ENCODE assay signal across 8 mouse cellular contexts in genomic region chr8:57498847-57499511, GRCm38 (mm10). TPM values are rescaled to one million over a fixed set of nuclear protein-coding genes. Genes with fewer than 3 reads are reported as not detected.
DNase-seq lines count a peak whose midpoint lies in the region; ATAC-seq and TF ChIP-seq lines count a peak whose summit lies in the region.
"Had no signal": no experiment of that assay in that cellular context is flagged by ENCODE, and none has a peak within 500 bp of the region (broad histone marks: within the 10 kb centered on the region; RNA-seq: fewer than 3 reads in every experiment).

No protein-coding gene starts in this region.

- TF ChIP-seq EP300 in ES-Bruce4 (IDR thresholded peaks at IDR 0.05; ENCODE audit: insufficient read depth, low read depth, low read length), result no peak

- no peaks in the 10 kb centered on the region for H3K27me3 ChIP-seq in ES-Bruce4 (ENCODE audit: control insufficient read depth, insufficient read depth, low read length, poor library complexity, severe bottlenecking)
- no peaks in the 10 kb centered on the region for H3K27me3 ChIP-seq in forebrain, embryonic 10.5 days (ENCODE audit: poor library complexity, severe bottlenecking)
- H3K27me3 ChIP-seq in intestine, embryonic 14.5 days (replicated peaks; ENCODE audit: control insufficient read depth, insufficient read depth, low read length), result no peaks in the 10 kb centered on the region
- no peaks in the 10 kb centered on the region for H3K27me3 ChIP-seq in limb, embryonic 15.5 days
- H3K27me3 ChIP-seq in neural tube, embryonic 15.5 days (replicated peaks), result no peaks in the 10 kb centered on the region

- H3K9me3 ChIP-seq in ES-Bruce4 (replicated peaks; ENCODE audit: control insufficient read depth, insufficient read depth, low read length, poor library complexity, severe bottlenecking) (peaks cover 3% of the 10 kb centered on the region; the same call in 1 of the 2 replicates), ES-E14 (ENCODE audit: control insufficient read depth, insufficient read depth, low read depth, low read length) (no peaks in the 10 kb centered on the region)
- H3K9me3 ChIP-seq in forebrain, embryonic 10.5 days, result no peaks in the 10 kb centered on the region
- H3K9me3 ChIP-seq in intestine, embryonic 14.5 days (ENCODE audit: control insufficient read depth, low read length), result no peaks in the 10 kb centered on the region
- no peaks in the 10 kb centered on the region for H3K9me3 ChIP-seq in limb, embryonic 15.5 days
- no peaks in the 10 kb centered on the region for H3K9me3 ChIP-seq in neural tube, embryonic 15.5 days (replicated peaks)

- in situ Hi-C loops in ES-E14 (cut with MboI; ENCODE audit: low sequenced_read_pairs in 2 of 2, unreplicated experiment in 2 of 2), result no loop called here

- 79% methylated on average over 17 of the region's 17 CpGs for WGBS in forebrain, embryonic 10.5 days
- WGBS in intestine, embryonic 14.5 days, result 53% methylated on average over 17 of the region's 17 CpGs
- 39% methylated on average over 17 of the region's 17 CpGs for WGBS in limb, embryonic 15.5 days
- 36% methylated on average over 17 of the region's 17 CpGs for WGBS in neural tube, embryonic 15.5 days

- no peak for DNase-seq in ES-E14 (ENCODE audit: low read depth, low spot score)
- DNase-seq in forebrain, embryonic 10.5 days (ENCODE audit: extremely low spot score, low spot score), result no peak
- DNase-seq in intestine, embryonic 14.5 days (ENCODE audit: low spot score), result peak; percentile 53
- DNase-seq in retina, embryonic 14.5 days (ENCODE audit: low spot score), result no peak

- H3K4me1 ChIP-seq in ES-Bruce4 (ENCODE audit: control insufficient read depth, insufficient read depth, low read length) (no peaks in the 10 kb centered on the region), ES-E14 (ENCODE audit: control insufficient read depth in 2 of 2, insufficient read depth in 2 of 2, low read length in 2 of 2, poor library complexity in 1 of 2) (peaks cover 2 to 8% of the 10 kb centered on the region in 2 experiments; a peak in 3 of 4 replicates)
- peaks cover 10% of the 10 kb centered on the region for H3K4me1 ChIP-seq in forebrain, embryonic 10.5 days
- H3K4me1 ChIP-seq in intestine, embryonic 14.5 days (replicated peaks; ENCODE audit: control insufficient read depth, insufficient read depth, low read length), result no peaks in the 10 kb centered on the region
- peaks cover 10% of the 10 kb centered on the region for H3K4me1 ChIP-seq in limb, embryonic 15.5 days
- H3K4me1 ChIP-seq in neural tube, embryonic 15.5 days, result peaks cover 5% of the 10 kb centered on the region; the same call in 1 of the 2 replicates

- no peak for TF ChIP-seq POLR2A in ES-Bruce4 (IDR thresholded peaks at IDR 0.05; ENCODE audit: insufficient read depth, low read length)

- no peak for TF ChIP-seq CTCF in ES-Bruce4 (IDR thresholded peaks at IDR 0.05; ENCODE audit: low read depth, low read length)

- H3K4me3 ChIP-seq in ES-Bruce4 (ENCODE audit: low read depth, low read length) (peak overlapping the region; percentile 50), ES-E14 (ENCODE audit: insufficient read depth in 1 of 2, low read depth in 1 of 2, low read length in 2 of 2, poor library complexity in 1 of 2, severe bottlenecking in 1 of 2) (peak overlapping the region; percentile 18 to 25; a peak in 2 of 4 replicates)
- no peak overlapping the region for H3K4me3 ChIP-seq in forebrain, embryonic 10.5 days
- H3K4me3 ChIP-seq in intestine, embryonic 14.5 days (ENCODE audit: low read depth, low read length), result no peak overlapping the region
- H3K4me3 ChIP-seq in limb, embryonic 15.5 days, result no peak overlapping the region
- peak overlapping the region; percentile 18 for H3K4me3 ChIP-seq in neural tube, embryonic 15.5 days (replicated peaks)

- H3K27ac ChIP-seq in ES-Bruce4 (ENCODE audit: insufficient read depth, low read length) (peak overlapping the region; percentile 84), ES-E14 (ENCODE audit: insufficient read depth, low read depth, low read length, poor library complexity, severe bottlenecking) (no peak overlapping the region; the same call in 1 of the 2 replicates)
- H3K27ac ChIP-seq in forebrain, embryonic 10.5 days, result peak overlapping the region; percentile 41; the same call in 1 of the 2 replicates
- no peak overlapping the region for H3K27ac ChIP-seq in intestine, embryonic 14.5 days (ENCODE audit: low read depth)
- H3K27ac ChIP-seq in limb, embryonic 15.5 days, result no peak overlapping the region
- H3K27ac ChIP-seq in neural tube, embryonic 15.5 days (replicated peaks), result no peak overlapping the region
- H3K27ac ChIP-seq: macrophage had no signal

- no peak overlapping the region for H3K4me2 ChIP-seq in intestine, embryonic 14.5 days (ENCODE audit: low read length)
- H3K4me2 ChIP-seq in limb, embryonic 15.5 days, result peak overlapping the region; percentile 14; the same call in 1 of the 2 replicates
- peak overlapping the region; percentile 48 for H3K4me2 ChIP-seq in neural tube, embryonic 15.5 days

- peak overlapping the region; percentile 29 for H3K9ac ChIP-seq in ES-Bruce4 (ENCODE audit: low read depth, poor library complexity, severe bottlenecking)
- peak overlapping the region; percentile 28; the same call in 1 of the 2 replicates for H3K9ac ChIP-seq in ES-E14 (ENCODE audit: insufficient read depth, low read depth, low read length, poor library complexity, severe bottlenecking)
- no peak overlapping the region for H3K9ac ChIP-seq in intestine, embryonic 14.5 days (ENCODE audit: low read length)
- no peak overlapping the region for H3K9ac ChIP-seq in limb, embryonic 15.5 days
- no peak overlapping the region for H3K9ac ChIP-seq in neural tube, embryonic 15.5 days (replicated peaks)

- ATAC-seq in intestine, embryonic 14.5 days (replicated peaks; ENCODE audit: low FRiP score, low TSS enrichment, low read depth), result no peak
- ATAC-seq in limb, embryonic 15.5 days (ENCODE audit: insufficient number of reproducible peaks, low FRiP score, low TSS enrichment, low read depth), result no peak
- ATAC-seq in neural tube, embryonic 15.5 days (ENCODE audit: low FRiP score), result peak; percentile 24; the same call in 1 of the 2 replicates

- H3K36me3 ChIP-seq in ES-Bruce4 (ENCODE audit: control insufficient read depth, insufficient read depth, low read length, poor library complexity, severe bottlenecking) (peaks cover 14% of the 10 kb centered on the region), ES-E14 (ENCODE audit: control insufficient read depth, insufficient read depth, low read length, poor library complexity, severe bottlenecking) (peaks cover 7% of the 10 kb centered on the region; the same call in 1 of the 2 replicates)
- H3K36me3 ChIP-seq in forebrain, embryonic 10.5 days (replicated peaks), result peaks cover 11% of the 10 kb centered on the region
- no peaks in the 10 kb centered on the region for H3K36me3 ChIP-seq in intestine, embryonic 14.5 days (ENCODE audit: control insufficient read depth, insufficient read depth, low read length)
- no peaks in the 10 kb centered on the region for H3K36me3 ChIP-seq in limb, embryonic 15.5 days
- H3K36me3 ChIP-seq in neural tube, embryonic 15.5 days, result no peaks in the 10 kb centered on the region

TF ChIP-seq in ES-E14, 5 proteins besides CTCF, POLR2A, EP300 and RAD21:
- TF ChIP-seq ZNF384 (IDR thresholded peaks at IDR 0.05; ENCODE audit: low read depth, low read length) (no peak), ZC3H11A (IDR thresholded peaks at IDR 0.05; ENCODE audit: borderline replicate concordance, low read depth, low read length) (no peak), HCFC1 (IDR thresholded peaks at IDR 0.05; ENCODE audit: borderline replicate concordance, insufficient read depth, low read length) (no peak), CHD2 (IDR thresholded peaks at IDR 0.05; ENCODE audit: low read depth, low read length) (no peak), MAFK (IDR thresholded peaks at IDR 0.05; ENCODE audit: insufficient read depth, low read depth, low read length) (no peak)

RNA-seq across cellular contexts. Expression of gene Sap30, which starts 11.3 kb away (rescaled TPM):
- polyA plus RNA-seq in ES-Bruce4 (2011; ENCODE audit: insufficient read depth, insufficient read length, low read depth, missing spikeins), result 52.5 and 63.5 TPM in 2 replicates
- total RNA-seq in ES-E14 (2012; rRNA removed), result 61.5 and 76.8 TPM in 2 replicates
- polyA plus RNA-seq in forebrain, embryonic 10.5 days (2016; fragmentation: Nextera tagmentation; extraction: Ambion mirVana), result 83.3 and 91.6 TPM in 2 replicates
- polyA plus RNA-seq in intestine, embryonic 14.5 days (2014; fragmentation: Nextera tagmentation; extraction: Ambion mirVana), result 36.6 and 39.7 TPM in 2 replicates
- 26.3 and 30.2 TPM in 2 replicates for polyA plus RNA-seq in limb, embryonic 15.5 days (2015; fragmentation: Nextera tagmentation; extraction: Ambion mirVana)
- 25.0 and 26.2 TPM in 2 replicates for polyA plus RNA-seq in neural tube, embryonic 15.5 days (2015; fragmentation: Nextera tagmentation; extraction: Ambion mirVana)

RNA-seq across cellular contexts. Expression of gene Hmgb2, which starts 12.7 kb away (rescaled TPM):
- polyA plus RNA-seq in ES-Bruce4 (2011; ENCODE audit: insufficient read depth, insufficient read length, low read depth, missing spikeins), result 235 and 249 TPM in 2 replicates
- total RNA-seq in ES-E14 (2012; rRNA removed), result 144 and 190 TPM in 2 replicates
- polyA plus RNA-seq in forebrain, embryonic 10.5 days (2016; fragmentation: Nextera tagmentation; extraction: Ambion mirVana), result 671 and 721 TPM in 2 replicates
- 340 and 378 TPM in 2 replicates for polyA plus RNA-seq in intestine, embryonic 14.5 days (2014; fragmentation: Nextera tagmentation; extraction: Ambion mirVana)
- 267 and 297 TPM in 2 replicates for polyA plus RNA-seq in limb, embryonic 15.5 days (2015; fragmentation: Nextera tagmentation; extraction: Ambion mirVana)
- 41.8 and 135 TPM in 2 replicates for polyA plus RNA-seq in neural tube, embryonic 15.5 days (2015; fragmentation: Nextera tagmentation; extraction: Ambion mirVana)

RNA-seq across cellular contexts. Expression of gene Scrg1, which starts 43.3 kb away (rescaled TPM):
- not detected in 2 replicates for polyA plus RNA-seq in ES-Bruce4 (2011; ENCODE audit: insufficient read depth, insufficient read length, low read depth, missing spikeins)
- total RNA-seq in ES-E14 (2012; rRNA removed), result not detected in 2 replicates
- polyA plus RNA-seq in forebrain, embryonic 10.5 days (2016; fragmentation: Nextera tagmentation; extraction: Ambion mirVana), result not detected in 2 replicates
- polyA plus RNA-seq in intestine, embryonic 14.5 days (2014; fragmentation: Nextera tagmentation; extraction: Ambion mirVana), result 0.27 and 0.54 TPM in 2 replicates
- 21.4 and 26.3 TPM in 2 replicates for polyA plus RNA-seq in limb, embryonic 15.5 days (2015; fragmentation: Nextera tagmentation; extraction: Ambion mirVana)
- 12.5 and 13.0 TPM in 2 replicates for polyA plus RNA-seq in neural tube, embryonic 15.5 days (2015; fragmentation: Nextera tagmentation; extraction: Ambion mirVana)
- polyA plus RNA-seq: macrophage had no signal

Comparison
In these comparisons a context has a peak if more than half of its experiments do, and no peak if none do; other contexts are left out.
1. H3K27ac ChIP-seq: peak in ES-Bruce4 (single experiment) and forebrain, embryonic 10.5 days (single experiment); none in ES-E14 (single experiment), intestine, embryonic 14.5 days (single experiment), limb, embryonic 15.5 days (single experiment) and neural tube, embryonic 15.5 days (single experiment).
2. H3K4me3 ChIP-seq: peak in ES-Bruce4 (single experiment), ES-E14 (2 of 2) and neural tube, embryonic 15.5 days (single experiment); none in forebrain, embryonic 10.5 days (single experiment), intestine, embryonic 14.5 days (single experiment) and limb, embryonic 15.5 days (single experiment).
3. H3K9ac ChIP-seq: peak in ES-Bruce4 (single experiment) and ES-E14 (single experiment); none in intestine, embryonic 14.5 days (single experiment), limb, embryonic 15.5 days (single experiment) and neural tube, embryonic 15.5 days (single experiment).